Mouse (Mus musculus) cerebral cortex, adult 2 months (tissue): ENCODE data around the gene Pfkfb3.

Experiments used
- WGBS: fragments of 180-500 bp; shearing (Covaris S2); methylation state at CpG from one replicate; pipeline ENCODE4 v1.1.7; 2018; 5-methylcytosine and 5-hydroxymethylcytosine counted together

Pfkfb3 gene

DNA sequence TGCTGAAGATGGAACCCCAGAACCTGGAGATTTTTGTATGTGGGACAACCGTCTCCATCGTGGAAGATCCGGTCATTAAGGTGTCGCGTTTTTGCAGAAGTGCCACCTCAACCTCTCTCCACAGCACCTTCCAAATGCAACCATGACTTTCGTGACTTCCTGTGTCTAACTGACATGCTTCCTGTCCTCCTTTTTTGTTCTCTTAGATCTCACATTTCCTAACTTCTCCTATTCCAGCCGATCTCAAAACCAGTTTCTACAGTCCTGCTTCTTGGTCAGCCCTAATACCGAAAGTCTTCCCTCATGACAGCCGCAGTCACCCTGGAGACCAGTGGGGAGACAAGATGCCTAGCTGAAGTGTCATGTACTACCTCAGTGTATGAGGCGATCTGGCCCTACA is 5.4 kb downstream of the Pfkfb3 start:
- 92% methylated on average over 10 of the region's 10 CpGs for WGBS

DNA sequence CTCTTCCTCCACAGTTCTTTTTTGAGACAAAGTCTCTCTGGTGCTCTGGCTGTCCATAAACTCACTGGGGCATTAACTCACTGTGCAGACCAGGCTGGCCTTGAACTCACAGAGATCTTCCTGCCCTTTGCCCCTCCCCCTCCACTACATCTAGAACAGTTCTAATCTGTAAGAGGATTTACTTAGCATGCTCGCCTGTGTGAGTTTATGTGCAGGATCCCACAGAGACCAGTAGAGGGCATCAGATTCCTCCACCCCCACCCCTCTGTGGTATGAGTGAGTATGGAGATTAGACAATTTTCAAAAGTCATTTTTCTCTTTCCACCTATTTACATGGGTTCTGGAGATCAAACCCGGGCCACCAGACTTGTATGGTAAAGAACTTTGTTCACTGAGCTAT is 6.3 kb downstream of the Pfkfb3 start:
- WGBS = 77% methylated on average over 2 of the region's 2 CpGs

GRCm38 (mm10) chr2:11546091-11546490 is 7.8 kb downstream of the Pfkfb3 start:
- 90% methylated on average over 8 of the region's 8 CpGs for WGBS

DNA sequence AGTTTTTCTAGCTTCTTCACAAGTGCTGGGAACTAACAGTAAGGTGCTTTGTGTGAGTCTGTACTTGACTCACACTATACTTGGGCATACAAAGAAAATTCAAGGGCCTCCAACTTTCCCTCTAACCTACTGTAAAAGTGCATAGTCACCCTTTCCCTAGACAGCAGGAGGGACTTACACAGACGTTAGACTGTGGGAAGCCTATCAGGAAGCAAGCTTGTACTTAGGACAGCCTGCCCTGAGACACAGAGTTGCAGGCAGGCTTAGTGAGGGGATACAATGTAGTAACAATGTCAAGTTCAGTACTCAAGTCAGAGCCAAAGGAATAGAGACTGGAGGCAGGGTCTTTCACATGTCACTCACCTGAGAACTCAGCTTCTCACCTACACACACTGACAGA is 8.5 kb downstream of the Pfkfb3 start:
- 58% methylated on average over 1 of the region's 1 CpGs for WGBS

DNA sequence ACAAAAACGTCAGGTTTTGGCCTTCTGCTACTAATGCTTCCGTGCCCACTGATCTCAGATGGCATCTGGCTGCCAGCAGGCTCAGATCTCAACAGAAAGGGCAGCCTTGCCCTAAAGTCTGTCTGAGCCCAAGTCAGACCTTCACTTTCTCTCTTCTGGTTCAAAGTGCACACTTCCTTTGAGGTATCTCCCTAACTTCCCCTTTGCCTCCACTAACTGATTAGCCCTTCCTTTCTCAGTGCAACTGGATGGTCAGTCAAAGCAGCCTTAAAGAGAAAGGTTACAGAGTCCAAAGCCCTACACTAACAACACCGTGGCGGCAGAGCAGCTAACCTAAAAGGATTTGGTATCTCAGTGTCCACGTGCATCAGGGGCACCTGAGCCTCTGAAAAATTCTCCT is 9.5 kb downstream of the Pfkfb3 start:
- 77% methylated on average over 5 of the region's 5 CpGs for WGBS

DNA sequence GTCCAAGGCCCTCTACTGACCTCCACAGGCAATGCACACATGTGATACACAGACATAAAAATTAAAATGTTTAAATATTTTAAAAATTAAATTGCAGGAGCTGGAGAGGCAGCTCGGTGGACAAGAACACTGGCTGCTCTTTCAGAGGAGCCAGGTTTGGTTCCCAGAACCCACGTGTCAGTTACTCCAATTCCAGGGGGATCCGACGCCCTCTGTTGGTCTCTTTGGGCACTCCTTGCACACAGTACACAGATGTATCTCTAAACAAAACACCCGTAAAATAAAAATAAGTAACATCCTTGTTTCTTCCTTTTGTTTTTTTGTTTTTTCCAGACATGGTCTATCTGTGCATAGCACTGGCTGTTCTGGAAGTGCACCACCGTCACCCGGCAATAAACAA is 10.7 kb downstream of the Pfkfb3 start:
- WGBS = 77% methylated on average over 7 of the region's 7 CpGs

DNA sequence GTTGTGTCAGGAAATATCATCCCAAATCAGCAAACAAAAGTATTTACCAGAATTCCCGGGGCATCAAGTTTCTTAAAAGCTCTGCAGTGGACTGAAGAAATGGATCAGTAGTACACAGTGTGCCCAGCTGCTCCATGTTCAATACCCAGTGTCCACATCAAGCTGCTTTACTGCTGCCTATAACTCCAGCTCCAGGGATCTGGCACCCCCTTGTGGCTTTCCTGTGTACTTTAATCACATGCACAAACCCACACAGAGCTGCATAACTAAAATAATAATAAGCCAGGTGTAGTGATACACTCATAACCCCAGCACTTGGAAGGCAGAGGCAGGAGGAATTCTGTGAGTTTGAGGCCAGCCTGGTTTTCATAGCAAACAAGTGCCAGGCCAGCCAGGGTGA is 11.2 kb downstream of the Pfkfb3 start:
- WGBS = 77% methylated on average over 1 of the region's 1 CpGs

- WGBS = 100% methylated on average over 1 of the region's 1 CpGs
These were observed 11.8 kb downstream of the Pfkfb3 start for GRCm38 (mm10) chr2:11542121-11542520.

GRCm38 (mm10) chr2:11541528-11541927 is 12.3 kb downstream of the Pfkfb3 start:
- 38% methylated on average over 1 of the region's 1 CpGs for whole genome bisulfite sequencing

DNA sequence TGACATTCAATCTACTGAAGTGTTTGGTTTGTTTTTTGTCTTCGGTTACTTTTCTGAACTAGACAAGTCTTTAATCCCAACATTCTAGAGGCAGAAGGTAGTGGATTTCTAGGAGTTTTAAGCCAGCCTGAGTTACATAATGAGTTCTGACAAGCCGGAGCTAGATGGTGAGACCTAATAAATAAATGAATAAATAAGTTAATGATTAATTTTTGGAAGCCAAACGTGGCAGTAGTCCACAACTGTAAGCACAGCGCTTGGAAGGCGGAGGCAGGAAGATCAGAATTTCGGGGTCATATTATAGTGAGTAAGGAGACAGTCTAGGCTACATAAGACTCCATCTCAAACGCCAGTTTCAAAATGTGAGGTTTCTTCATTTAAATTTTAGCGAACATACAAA is 17.9 kb downstream of the Pfkfb3 start:
- 66% methylated on average over 8 of the region's 8 CpGs for WGBS

DNA sequence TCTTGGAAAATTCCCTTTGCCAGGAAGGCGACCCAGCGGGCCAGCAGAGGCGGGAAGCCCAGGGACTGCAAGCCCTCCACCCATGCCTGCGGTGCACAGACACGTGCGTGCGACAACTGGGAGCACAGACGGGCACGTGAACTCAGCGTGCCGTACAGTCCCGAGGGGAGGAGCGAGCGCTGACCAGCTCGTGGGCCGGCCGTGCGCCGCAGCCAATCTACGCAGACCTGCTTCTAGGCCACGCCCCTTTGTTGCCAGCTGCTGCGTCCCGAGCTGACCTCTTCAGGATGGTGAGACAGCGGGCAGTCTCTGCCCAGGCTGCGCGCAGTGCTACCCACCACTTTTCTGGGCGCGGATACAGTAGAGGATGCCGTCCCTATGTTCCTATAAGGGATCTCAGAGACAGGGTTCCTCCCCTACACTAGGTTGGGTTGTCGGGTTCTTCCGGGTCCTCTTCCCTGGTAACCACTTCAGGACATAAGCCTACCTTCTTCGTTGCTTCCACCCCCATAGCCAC is 18.4 kb downstream of the Pfkfb3 start:
- WGBS = under 1% methylated on average over 32 of the region's 32 CpGs

- 8% methylated on average over 10 of the region's 10 CpGs for WGBS
These were observed 19.1 kb downstream of the Pfkfb3 start for GRCm38 (mm10) chr2:11534826-11535225.

- 42% methylated on average over 6 of the region's 6 CpGs for WGBS
These were observed 23.8 kb downstream of the Pfkfb3 start for GRCm38 (mm10) chr2:11530101-11530500.

DNA sequence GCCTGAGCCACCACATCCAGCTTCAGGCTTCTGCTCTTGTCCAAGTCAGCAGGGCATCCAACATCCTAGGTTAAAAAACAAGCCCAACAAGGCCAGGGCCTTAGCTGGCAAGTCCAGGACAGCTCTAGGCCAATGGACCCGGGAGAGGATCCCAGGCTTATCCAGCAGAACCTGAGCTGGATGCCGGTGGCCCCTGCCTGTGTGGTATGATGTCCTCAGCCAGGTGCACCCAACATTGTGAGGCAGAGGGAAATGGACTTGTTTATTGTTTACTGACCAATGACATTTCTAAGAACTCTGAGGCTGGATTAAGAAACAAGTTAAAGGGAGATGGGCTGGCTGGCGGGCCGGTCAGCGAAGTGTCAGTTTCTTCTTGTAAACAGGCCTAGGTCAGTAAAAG is 27.8 kb downstream of the Pfkfb3 start:
- 89% methylated on average over 5 of the region's 5 CpGs for WGBS

DNA sequence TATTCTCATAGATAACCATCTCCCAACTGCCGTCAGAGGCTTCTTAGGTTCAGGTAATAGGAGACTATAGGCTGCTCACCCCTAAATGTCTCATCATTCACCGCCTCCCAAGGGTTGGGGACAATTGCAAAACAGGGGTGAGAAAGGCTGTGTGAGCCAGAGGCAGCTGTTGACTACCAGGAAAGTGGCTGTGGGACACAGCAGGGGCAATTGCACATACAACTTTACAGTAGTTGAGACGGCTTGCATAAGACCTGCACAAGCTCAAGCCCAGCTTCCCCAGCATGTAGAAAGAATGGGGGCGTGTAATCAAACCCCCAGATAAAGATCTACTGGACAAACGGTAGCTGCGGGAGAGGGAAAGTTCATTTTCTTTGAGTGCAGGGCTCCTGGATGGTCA is 29.1 kb downstream of the Pfkfb3 start:
- WGBS = 93% methylated on average over 6 of the region's 6 CpGs

DNA sequence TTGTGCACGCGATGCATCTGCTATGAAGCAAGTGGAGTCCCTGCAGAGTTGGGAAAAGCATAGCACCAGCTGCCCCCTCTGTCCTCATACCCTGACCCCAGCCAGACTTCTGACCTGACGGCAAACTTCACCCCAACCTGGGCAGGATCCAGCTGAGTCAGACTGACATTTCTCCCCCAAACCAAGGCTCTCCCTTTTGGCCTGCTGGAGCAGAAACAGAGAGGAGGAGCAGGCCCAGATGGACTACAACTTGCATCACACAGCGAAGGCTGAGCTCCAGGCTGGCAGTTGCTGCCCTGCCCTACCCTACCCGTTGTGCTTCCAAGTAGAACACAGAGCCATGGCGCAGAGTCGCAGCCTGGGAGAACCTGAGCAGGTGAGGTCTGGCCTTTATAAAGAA is 32.1 kb downstream of the Pfkfb3 start:
- 95% methylated on average over 7 of the region's 7 CpGs for WGBS

GRCm38 (mm10) chr2:11520786-11521185 is 33.1 kb downstream of the Pfkfb3 start:
- WGBS = 92% methylated on average over 9 of the region's 9 CpGs

DNA sequence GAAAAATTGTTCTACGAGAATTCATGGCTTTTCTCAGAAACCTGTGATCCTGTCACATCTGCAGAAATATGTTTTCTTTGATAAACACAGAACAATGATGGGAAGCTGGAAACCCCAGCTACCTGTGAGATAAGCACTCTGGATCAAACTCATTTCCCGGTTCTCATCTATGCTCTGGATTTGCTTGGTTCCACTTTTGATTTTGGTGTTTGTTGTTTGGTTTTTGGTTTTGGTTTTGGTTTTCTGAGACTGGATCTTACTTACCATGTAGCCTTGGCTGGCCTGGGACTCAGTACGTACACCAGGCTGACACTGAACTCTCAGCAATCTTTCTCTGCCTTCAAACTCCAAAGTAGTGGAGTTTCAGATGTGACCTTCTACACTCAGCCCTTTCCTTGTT is 38.0 kb downstream of the Pfkfb3 start:
- WGBS = 86% methylated on average over 3 of the region's 3 CpGs

- 57% methylated on average over 18 of the region's 18 CpGs for WGBS
These were observed 40.6 kb downstream of the Pfkfb3 start for GRCm38 (mm10) chr2:11513057-11513967.

DNA sequence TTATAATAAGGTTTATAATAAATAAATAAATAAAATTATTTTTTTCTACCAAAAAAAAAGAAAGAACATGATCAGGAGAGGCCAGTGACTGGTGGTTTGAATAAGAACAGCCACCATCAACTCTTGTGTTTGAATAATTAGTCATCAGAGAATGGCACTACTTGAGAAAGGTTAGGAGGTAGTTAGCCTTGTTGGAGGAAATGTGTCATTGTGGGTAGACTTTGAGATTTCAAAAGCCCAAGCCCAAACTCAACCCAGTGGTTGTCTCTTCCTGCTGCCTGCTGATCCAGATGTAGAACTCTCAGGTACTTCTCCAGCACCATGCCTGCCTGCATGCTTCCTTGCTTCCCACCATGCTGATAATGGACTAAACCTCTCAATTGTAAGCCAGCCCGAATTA is 41.8 kb downstream of the Pfkfb3 start:
- WGBS = 98% methylated on average over 1 of the region's 1 CpGs

DNA sequence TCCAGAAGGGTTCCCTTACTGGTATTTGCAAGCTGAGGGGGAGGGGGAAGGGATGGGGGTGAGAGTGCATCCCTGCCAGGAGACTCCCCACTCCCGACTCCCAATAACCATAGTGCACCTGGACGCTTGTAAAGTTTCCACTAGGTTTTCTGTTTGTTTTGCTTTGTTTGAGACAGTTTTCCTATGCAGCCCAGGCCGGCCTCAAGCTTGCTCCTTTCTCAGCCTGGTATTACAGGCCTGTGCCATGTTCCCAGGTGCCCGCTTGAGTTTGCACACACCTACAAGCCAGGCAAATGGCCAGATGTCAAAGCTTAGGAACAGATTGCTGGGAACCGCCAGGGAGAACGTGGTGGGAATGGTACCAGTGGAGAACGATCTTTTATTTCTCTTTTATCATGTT is 50.1 kb downstream of the Pfkfb3 start:
- WGBS = 35% methylated on average over 7 of the region's 7 CpGs

DNA sequence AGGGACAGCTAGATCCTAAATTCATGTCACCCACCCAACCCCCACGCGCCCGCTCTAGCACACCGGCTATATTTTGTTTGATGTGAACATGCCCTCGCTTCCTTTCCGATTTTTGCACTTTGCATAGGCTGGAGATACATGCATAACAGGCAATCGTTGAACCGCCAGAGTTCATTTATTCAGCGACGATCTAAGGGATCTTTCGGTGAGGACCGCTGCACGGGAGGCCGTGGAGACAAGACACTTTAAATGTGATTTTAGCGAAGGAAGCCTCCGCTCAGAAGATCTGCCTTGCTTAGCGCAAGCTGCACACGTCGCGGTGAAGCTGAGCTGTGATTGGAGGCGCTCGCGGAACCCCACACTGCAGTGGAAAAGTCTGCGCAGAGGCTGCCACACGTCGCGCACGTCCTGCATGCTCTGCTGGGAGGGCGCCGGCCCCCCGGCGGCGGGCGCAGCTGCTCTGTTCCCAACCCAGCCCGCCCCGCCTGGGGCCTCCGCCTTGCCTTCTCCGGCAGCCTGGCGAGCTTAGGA is 50.9 kb downstream of the Pfkfb3 start:
- WGBS = under 1% methylated on average over 39 of the region's 39 CpGs

GRCm38 (mm10) chr2:11502255-11502765 is 51.6 kb downstream of the Pfkfb3 start:
- WGBS = under 1% methylated on average over 15 of the region's 15 CpGs
